Mouse (Mus musculus) myocyte (in vitro differentiated cells): ENCODE data around the gene Palld.

Experiments used
- CEBPB ChIP-seq: IDR thresholded peaks from 2 replicates; pipeline ENCODE4 v1.6.1; 2011; ENCODE audit warnings: mild to moderate bottlenecking, moderate library complexity; ENCODE audit not compliant: poor library complexity, insufficient read depth, severe bottlenecking
- E2F4 ChIP-seq: IDR thresholded peaks from one replicate; pipeline ENCODE4 v1.6.1; 2011; ENCODE audit warnings: mild to moderate bottlenecking, control low read depth, moderate library complexity; ENCODE audit not compliant: insufficient read depth
- MAX ChIP-seq: IDR thresholded peaks from one replicate; pipeline ENCODE4 v1.6.1; 2011; ENCODE audit warnings: low read depth, mild to moderate bottlenecking, control low read depth
- MYOD1 ChIP-seq, 3 experiments: IDR thresholded peaks; one replicate each; pipeline ENCODE4 v1.6.1; 2011; ENCODE audit warnings: control low read depth in 2 of 3, low read depth in 2 of 3, mild to moderate bottlenecking in 2 of 3, moderate library complexity in 1 of 3; ENCODE audit not compliant: insufficient read length in 2 of 3, control insufficient read depth in 1 of 3
- MYOG ChIP-seq, 3 experiments: IDR thresholded peaks; one replicate each; pipeline ENCODE4 v1.6.1; 2011; ENCODE audit warnings: control low read depth in 2 of 3, low read depth in 2 of 3, mild to moderate bottlenecking in 2 of 3; ENCODE audit not compliant: insufficient read length in 2 of 3, control insufficient read depth in 1 of 3, insufficient read depth in 1 of 3
- POLR2A ChIP-seq: IDR thresholded peaks from one replicate; pipeline ENCODE4 v1.6.1; 2011; ENCODE audit warnings: low read depth, mild to moderate bottlenecking, control low read depth, moderate library complexity; ENCODE audit not compliant: insufficient read length
- POLR2AphosphoS2 ChIP-seq: IDR thresholded peaks from one replicate; pipeline ENCODE4 v1.6.1; 2011; ENCODE audit warnings: low read depth, control low read depth; ENCODE audit not compliant: insufficient read length
- TCF12 ChIP-seq: IDR thresholded peaks from one replicate; pipeline ENCODE4 v1.6.1; 2011; ENCODE audit warnings: mild to moderate bottlenecking, control low read depth; ENCODE audit not compliant: poor library complexity, insufficient read depth, severe bottlenecking
- TCF3 ChIP-seq: IDR thresholded peaks from one replicate; pipeline ENCODE4 v1.6.1; 2011; ENCODE audit warnings: low read depth, control low read depth; ENCODE audit not compliant: insufficient read length
- USF1 ChIP-seq: IDR thresholded peaks from one replicate; pipeline ENCODE4 v1.6.1; 2011; ENCODE audit warnings: low read depth, mild to moderate bottlenecking, control low read depth, moderate library complexity

DNA sequence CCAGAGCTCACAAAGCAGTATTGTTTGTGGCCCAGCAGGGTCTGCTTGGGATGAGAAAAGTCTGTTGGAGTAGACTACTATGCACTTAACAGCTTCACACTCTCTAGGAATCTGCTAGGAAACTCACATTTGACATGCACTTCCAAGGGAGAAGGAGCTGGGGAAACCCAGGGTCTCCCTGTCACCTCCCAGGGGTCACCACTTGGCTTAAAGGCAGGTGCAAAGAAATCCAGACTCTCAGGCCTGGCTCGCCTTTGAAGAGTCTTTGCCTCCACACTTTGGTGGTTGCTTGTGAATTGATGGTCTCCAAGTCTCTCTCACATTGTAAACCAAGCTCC lies 272.9 kb downstream of the Palld start:
- no peak for TF ChIP-seq POLR2A
- no peak for TF ChIP-seq POLR2AphosphoS2
- TF ChIP-seq TCF12 = no peak
- no peak for TF ChIP-seq E2F4
- TF ChIP-seq CEBPB = no peak
- no peak for TF ChIP-seq MYOG (IDR thresholded peaks at IDR 0.05; ENCODE audit: control insufficient read depth in 1 of 3, insufficient read depth in 1 of 3, insufficient read length in 2 of 3, low read depth in 2 of 3)
- TF ChIP-seq TCF3 = no peak
- no peak for TF ChIP-seq USF1
- TF ChIP-seq MYOD1 (IDR thresholded peaks at IDR 0.05; ENCODE audit: control insufficient read depth in 1 of 3, insufficient read length in 2 of 3, low read depth in 2 of 3) = no peak
- no peak for TF ChIP-seq MAX
